Mouse (Mus musculus) monocyte, adult 5-6 weeks (primary cell): Measurements from ENCODE around the gene Pagr1a. TPM values are rescaled to one million over a fixed set of nuclear protein-coding genes. Genes with fewer than 3 reads are reported as not detected.

Experiments
- ATAC-seq: fragments of 153-309, 156-312 bp; replicated peaks from 2 replicates; pipeline ENCODE4 v1.8.0; 2017; ENCODE audit warnings: mild to moderate bottlenecking; ENCODE audit not compliant: low TSS enrichment, insufficient number of reproducible peaks, severe bottlenecking, poor library complexity, low FRiP score
- total RNA-seq: library from RNA; stranded (forward); fragments of 200-1000, 200-491, 200-594 nt; gene quantifications from 3 replicates; pipeline ENCODE4 v1.2.3, GENCODE M21; 2017

Gene Pagr1a
- total RNA-seq, 1 experiment from 2014 or later = 3.8 TPM

GRCm38 (mm10) chr7:126965568-126965967 is 51.6 kb downstream of the Pagr1a start:
- no peak for ATAC-seq

Other genes starting within 250 kb of the Pagr1a start
- gene Ypel3, start 240.4 kb downstream of the Pagr1a start, total RNA-seq = 139 to 175 TPM (median 161 TPM) in 3 replicates
- 2.0 to 3.8 TPM (median 2.2 TPM) in 3 replicates for gene Tbx6, start 235.9 kb downstream of the Pagr1a start, total RNA-seq
- gene Ppp4c, start 224.9 kb downstream of the Pagr1a start, total RNA-seq = 235 to 253 TPM (median 240 TPM) in 3 replicates
- gene Fam57b, start 219.7 kb downstream of the Pagr1a start, total RNA-seq = 12.6 TPM in 1 of 3 replicates, not detected in the others
- gene 4930451I11Rik, start 185.7 kb downstream of the Pagr1a start, total RNA-seq = not detected in 3 replicates
- not detected in 3 replicates for gene Doc2a, start 169.9 kb downstream of the Pagr1a start, total RNA-seq
- gene Hirip3, start 155.4 kb downstream of the Pagr1a start, total RNA-seq = 11.0 to 39.0 TPM (median 11.8 TPM) in 3 replicates
- 19.2 to 46.1 TPM (median 34.5 TPM) in 3 replicates for gene Ino80e, start 155.0 kb downstream of the Pagr1a start, total RNA-seq
- gene Taok2, start 132.6 kb downstream of the Pagr1a start, total RNA-seq = 37.9 to 49.8 TPM (median 38.3 TPM) in 3 replicates
- 37.3 to 57.4 TPM (median 43.2 TPM) in 3 replicates for gene Tmem219, start 94.4 kb downstream of the Pagr1a start, total RNA-seq
- 7.9 to 31.1 TPM (median 16.9 TPM) in 3 replicates for gene Kctd13, start 88.5 kb downstream of the Pagr1a start, total RNA-seq
- gene Asphd1, start 67.8 kb downstream of the Pagr1a start, total RNA-seq = not detected in 3 replicates
- 0.64 to 3.6 TPM (median 1.3 TPM) in 3 replicates for gene Sez6l2, start 66.8 kb downstream of the Pagr1a start, total RNA-seq
- gene Cdipt, start 41.4 kb downstream of the Pagr1a start, total RNA-seq = 43.2 to 53.6 TPM (median 43.9 TPM) in 3 replicates
- gene Cdiptos, start 41.3 kb downstream of the Pagr1a start, total RNA-seq = 2.8 to 9.8 TPM (median 5.5 TPM) in 3 replicates
- gene Mvp, start 2.7 kb downstream of the Pagr1a start, total RNA-seq = 95.0 to 131 TPM (median 111 TPM) in 3 replicates
- gene Pagr1b, start 868 bp downstream of the Pagr1a start, total RNA-seq = 2.9 to 7.8 TPM (median 5.2 TPM) in 3 replicates
- 6.4 to 36.5 TPM (median 36.3 TPM) in 3 replicates for gene Gm42742, start 3.7 kb upstream of the Pagr1a start, total RNA-seq
- not detected in 3 replicates for gene Prrt2, start 3.9 kb upstream of the Pagr1a start, total RNA-seq
- 16.7 to 36.3 TPM (median 30.1 TPM) in 3 replicates for gene Maz, start 9.7 kb upstream of the Pagr1a start, total RNA-seq
- 0.85 to 3.7 TPM (median 0.97 TPM) in 3 replicates for gene Kif22, start 25.1 kb upstream of the Pagr1a start, total RNA-seq
- gene Zg16, start 70.0 kb upstream of the Pagr1a start, total RNA-seq = not detected in 3 replicates
- 34.3 to 52.4 TPM (median 39.3 TPM) in 3 replicates for gene AI467606, start 74.0 kb upstream of the Pagr1a start, total RNA-seq
- 5.1 to 16.1 TPM (median 9.1 TPM) in 3 replicates for gene Qprt, start 104.9 kb upstream of the Pagr1a start, total RNA-seq
- gene Spn, start 120.5 kb upstream of the Pagr1a start, total RNA-seq = 1,218 to 1,278 TPM (median 1,233 TPM) in 3 replicates
- 48.7 to 89.2 TPM (median 59.8 TPM) in 3 replicates for gene Cd2bp2, start 178.7 kb upstream of the Pagr1a start, total RNA-seq
- 52.5 to 106 TPM (median 85.1 TPM) in 3 replicates for gene Tbc1d10b, start 191.1 kb upstream of the Pagr1a start, total RNA-seq
- 8.7 to 33.8 TPM (median 15.4 TPM) in 3 replicates for gene Mylpf, start 191.5 kb upstream of the Pagr1a start, total RNA-seq
- gene Zfp553, start 215.7 kb upstream of the Pagr1a start, total RNA-seq = 3.9 to 9.8 TPM (median 5.7 TPM) in 3 replicates
- 117 to 359 TPM (median 130 TPM) in 3 replicates for gene Sept1, start 215.8 kb upstream of the Pagr1a start, total RNA-seq
- 0.57 to 3.9 TPM (median 2.9 TPM) in 3 replicates for gene Zfp771, start 226.9 kb upstream of the Pagr1a start, total RNA-seq
- gene Dctpp1, start 243.4 kb upstream of the Pagr1a start, total RNA-seq = 9.6 to 13.3 TPM (median 9.9 TPM) in 3 replicates